Mouse (Mus musculus) megakaryocyte-erythroid progenitor cell, adult 5 weeks (primary cell): ENCODE measurements around the gene Nme6. TPM values are rescaled to one million over a fixed set of nuclear protein-coding genes. Genes with fewer than 3 reads are reported as not detected.

Experiments used
- polyA plus RNA-seq: library from polyadenylated mRNA; stranded (reverse); fragments of >175 nt; gene quantifications from 2 replicates; pipeline ENCODE4 v1.2.3, GENCODE M21; 2012

Gene Nme6
- polyA plus RNA-seq: 8.9 and 9.1 TPM in 2 replicates

GRCm38 (mm10) chr9:109832391-109833087 lies at the start of gene Nme6:
TSS of gene Nme6 (plus strand) at chr9:109832749.

DNA sequence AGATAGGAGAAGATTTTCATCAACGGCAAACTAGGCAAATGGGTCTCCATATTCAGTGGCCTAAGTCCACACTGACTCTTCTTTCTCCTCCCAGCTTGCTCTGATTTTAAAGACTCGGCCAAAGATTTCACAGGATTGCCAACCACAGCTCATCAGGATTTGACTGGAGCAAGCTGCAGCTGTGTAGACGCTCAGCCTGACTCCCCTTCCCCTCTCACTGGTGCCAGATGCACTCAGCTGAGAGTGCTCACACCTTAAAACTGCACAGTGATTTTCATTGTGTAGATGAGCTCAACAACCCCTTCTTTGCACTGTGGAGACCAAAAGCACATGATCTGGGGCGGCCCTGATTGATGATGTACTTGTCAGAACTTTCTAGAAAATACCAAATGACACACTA lies 42.0 kb upstream of the Nme6 start, which contains the start of gene Fbxw27:
Gene Fbxw27, minus strand, starts transcription at position 101 of the 400 bp plus-strand sequence.

GRCm38 (mm10) chr9:109811980-109812379 lies 20.6 kb upstream of the Nme6 start, which contains the start of gene Spink8:
TSS of gene Spink8 (plus strand) at chr9:109812280.

DNA sequence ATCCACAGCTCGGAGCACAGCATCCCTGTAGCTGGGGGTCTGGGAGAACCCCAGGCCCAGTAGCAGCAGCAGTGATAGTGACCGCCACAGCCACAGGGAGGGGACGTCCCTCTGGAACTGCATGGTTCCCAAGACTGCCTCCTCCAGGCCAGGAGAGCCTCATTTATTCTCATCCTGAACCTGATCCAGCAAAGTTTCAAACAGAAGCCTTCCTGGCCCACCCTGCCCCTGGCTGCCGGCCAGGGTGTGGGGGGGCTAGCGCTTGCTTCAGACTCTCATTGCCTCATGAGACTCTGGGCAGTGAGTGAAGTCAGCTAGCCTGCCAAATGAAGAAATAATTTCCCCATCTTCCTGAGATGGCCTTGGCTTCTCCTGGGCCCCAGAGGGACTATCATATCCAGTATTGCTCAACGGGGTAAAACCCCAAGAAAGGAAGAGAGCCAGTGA lies 16.8 kb downstream of the Nme6 start, which contains the start of gene Camp:
Gene Camp, minus strand, starts transcription at position 306 of the 447 bp plus-strand sequence.

GRCm38 (mm10) chr9:109874797-109875691 lies 42.5 kb downstream of the Nme6 start, which contains the start of gene Cdc25a:
TSS of gene Cdc25a (plus strand) at chr9:109875579.

Other genes starting within 250 kb of the Nme6 start
- gene Fbxw24, start 206.7 kb upstream of the Nme6 start, polyA plus RNA-seq: not detected in 2 replicates
- not detected in 2 replicates for gene Fbxw25, start 168.1 kb upstream of the Nme6 start, polyA plus RNA-seq
- not detected in 2 replicates for gene Fbxw18, start 130.0 kb upstream of the Nme6 start, polyA plus RNA-seq
- not detected in 2 replicates for gene Fbxw26, start 86.7 kb upstream of the Nme6 start, polyA plus RNA-seq
- not detected in 2 replicates for gene Fbxw27, start 42.1 kb upstream of the Nme6 start, polyA plus RNA-seq
- gene Spink8, start 20.5 kb upstream of the Nme6 start, polyA plus RNA-seq: not detected in 2 replicates
- 615 and 782 TPM in 2 replicates for gene Camp, start 16.9 kb downstream of the Nme6 start, polyA plus RNA-seq
- 67.9 and 84.1 TPM in 2 replicates for gene Cdc25a, start 42.8 kb downstream of the Nme6 start, polyA plus RNA-seq
- 51.0 and 63.5 TPM in 2 replicates for gene Map4, start 98.7 kb downstream of the Nme6 start, polyA plus RNA-seq